Mouse (Mus musculus) neural tube, embryonic 11.5 days (tissue): ENCODE data around the gene Serpina5. TPM values are rescaled to one million over a fixed set of nuclear protein-coding genes. Genes with fewer than 3 reads are reported as not detected.
"Not testable (repeated sequence)": the region's sequence is repeated elsewhere in the genome, so short reads cannot be mapped to it uniquely, and the experiment has no call there.

Experiments used
- ATAC-seq: fragments of 200-750 bp; cut with Nextera tagmentation; 2 replicates; pipeline ENCODE4 v1.8.0; 2017; ENCODE audit warnings: moderate number of reproducible peaks, mild to moderate bottlenecking, moderate TSS enrichment, moderate library complexity; ENCODE audit not compliant: insufficient read depth, low FRiP score, low TSS enrichment
- DNase-seq: peaks from one replicate; pipeline ENCODE4 v3.0.0-alpha.2; 2015; ENCODE audit warnings: low spot score
- H3K27ac ChIP-seq: fragments of 300-500 bp; sonication (generic); 2 replicates; pipeline ENCODE4 v1.5.1; 2014; ENCODE audit warnings: low read depth, mild to moderate bottlenecking, low read length
- H3K27me3 ChIP-seq: fragments of 300-500 bp; sonication (generic); 2 replicates; pipeline ENCODE4 v1.6.1; 2014; ENCODE audit warnings: mild to moderate bottlenecking, low read length, mixed read lengths; ENCODE audit not compliant: control insufficient read depth, insufficient read depth
- H3K36me3 ChIP-seq: fragments of 300-500 bp; sonication (generic); 2 replicates; pipeline ENCODE4 v1.6.1; 2014; ENCODE audit warnings: mild to moderate bottlenecking, low read length, moderate library complexity, mixed read lengths; ENCODE audit not compliant: control insufficient read depth, insufficient read depth
- H3K4me1 ChIP-seq: fragments of 300-500 bp; sonication (generic); 2 replicates; pipeline ENCODE4 v1.6.1; 2014; ENCODE audit warnings: low read length, mixed read lengths; ENCODE audit not compliant: control insufficient read depth, insufficient read depth
- H3K4me2 ChIP-seq: fragments of 300-500 bp; sonication (generic); 2 replicates; pipeline ENCODE4 v1.6.1; 2014; ENCODE audit warnings: low read depth, mild to moderate bottlenecking, moderate library complexity
- H3K4me3 ChIP-seq: fragments of 300-500 bp; sonication (generic); 2 replicates; pipeline ENCODE4 v1.5.1; 2014; ENCODE audit warnings: low read depth, low read length
- H3K9ac ChIP-seq: fragments of 300-500 bp; sonication (generic); 2 replicates; pipeline ENCODE4 v1.6.1; 2014; ENCODE audit warnings: mild to moderate bottlenecking, low read length
- H3K9me3 ChIP-seq: fragments of 300-500 bp; sonication (generic); 2 replicates; pipeline ENCODE4 v1.6.1; 2016; ENCODE audit warnings: low read length; ENCODE audit not compliant: control insufficient read depth
- WGBS: fragments of 180-500 bp; shearing (Covaris S2); extraction: QIAGEN DNeasy Blood & Tissue Kit; methylation state at CpG from one replicate; pipeline ENCODE4 v1.1.7; 2014; 5-methylcytosine and 5-hydroxymethylcytosine counted together
- polyA plus RNA-seq: library from polyadenylated mRNA; unstranded; fragments of >200 nt; fragmentation: Nextera tagmentation; extraction: Ambion mirVana; gene quantifications from 2 replicates; pipeline ENCODE4 v1.2.1, GENCODE M21; 2014

Serpina5 gene
- polyA plus RNA-seq, 1 experiment from 2014 or later, result not detected

DNA sequence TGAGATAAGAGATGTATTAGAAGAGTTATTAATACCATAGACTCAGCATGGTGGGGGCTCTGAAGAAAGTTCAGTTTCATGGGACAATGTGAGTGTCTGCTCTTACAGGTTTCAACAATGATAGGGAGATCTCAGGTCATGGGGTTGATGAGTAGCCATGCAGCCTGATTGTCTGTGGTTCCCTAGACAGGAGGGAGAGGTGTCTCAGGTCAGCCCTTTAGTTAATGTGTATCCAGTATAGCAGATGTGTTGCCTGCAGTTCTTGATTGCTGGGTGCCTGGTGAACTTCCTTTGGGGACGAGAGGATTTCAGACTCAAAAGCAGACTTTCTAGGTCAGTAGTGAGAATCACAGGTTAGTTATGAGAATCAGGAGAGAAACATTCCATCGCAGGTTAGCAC lies 7.6 kb downstream of the Serpina5 start:
- H3K9me3 ChIP-seq, result no peaks in the 10 kb centered on the region
- WGBS, result 90% methylated on average over 2 of the region's 2 CpGs
- H3K4me1 ChIP-seq, result no peaks in the 10 kb centered on the region
- no peak overlapping the region for H3K4me2 ChIP-seq
- no peaks in the 10 kb centered on the region for H3K27me3 ChIP-seq
- no peak overlapping the region for H3K27ac ChIP-seq
- ATAC-seq, result no peak
- H3K9ac ChIP-seq, result no peak overlapping the region
- no peak overlapping the region for H3K4me3 ChIP-seq
- DNase-seq, result no peak
- H3K36me3 ChIP-seq, result no peaks in the 10 kb centered on the region

DNA sequence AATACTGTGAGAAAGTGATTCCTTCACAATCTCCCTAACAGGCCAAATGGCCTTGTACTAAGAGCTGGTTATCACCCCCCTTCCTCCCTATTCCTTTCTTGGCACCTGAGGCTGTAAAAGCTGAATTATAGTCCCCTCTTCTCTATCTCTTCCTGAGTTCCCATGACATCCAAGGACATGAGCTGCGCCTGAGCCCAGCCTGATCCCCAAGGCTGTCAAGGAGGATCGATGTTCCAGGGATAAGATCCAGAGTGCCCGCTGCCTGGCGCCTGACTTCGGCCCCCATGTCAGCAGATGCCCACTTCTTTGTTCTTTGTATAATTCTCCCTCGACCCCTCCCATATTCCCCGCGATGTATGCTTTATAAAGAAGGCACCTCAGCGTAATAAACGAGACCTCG lies 11.4 kb downstream of the Serpina5 start, which contains the start of gene Serpina3a:
Gene Serpina3a (plus strand): TSS at position 392 of the 400 bp plus-strand sequence.
- not testable (repeated sequence) for H3K4me1 ChIP-seq, H3K4me3 ChIP-seq, ATAC-seq, H3K36me3 ChIP-seq, H3K27ac ChIP-seq, DNase-seq, H3K9ac ChIP-seq, H3K9me3 ChIP-seq, H3K27me3 ChIP-seq, H3K4me2 ChIP-seq
- 87% methylated on average over 11 of the region's 11 CpGs for WGBS

DNA sequence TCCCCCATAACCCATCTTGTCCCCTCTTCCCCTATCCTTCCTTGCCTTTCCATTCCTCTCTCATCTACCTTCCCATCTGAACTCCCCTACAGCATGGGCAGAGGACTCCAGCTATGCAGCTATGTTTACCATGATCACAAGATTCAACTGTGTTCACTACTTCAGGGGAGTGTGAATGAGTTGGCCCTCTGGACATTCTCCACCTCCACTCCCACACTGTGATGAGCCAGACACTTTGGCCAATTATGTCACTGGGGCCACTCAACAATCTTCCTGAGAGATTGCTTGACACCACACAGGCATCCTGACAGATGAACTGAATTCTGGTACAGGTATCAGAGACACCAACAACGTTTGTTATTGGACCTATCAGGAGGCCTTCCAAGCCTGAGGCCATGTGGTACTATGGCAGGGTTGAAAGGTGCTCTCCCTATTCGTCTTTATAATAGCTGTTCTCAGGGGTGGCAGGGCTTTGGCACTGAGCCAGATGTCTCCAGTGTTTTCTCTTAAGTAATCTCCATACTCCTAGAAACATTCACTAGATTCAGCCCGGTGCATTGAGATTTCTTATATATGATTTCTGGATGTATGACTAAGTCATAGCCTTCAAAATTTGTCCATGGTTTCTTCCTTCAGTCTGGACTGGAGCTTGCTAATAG lies 14.1 kb downstream of the Serpina5 start:
- Histone ChIP-seq H3K4me3 (no peak overlapping the region), H3K4me1 (no peaks in the 10 kb centered on the region), H3K27ac (no peak overlapping the region), H3K36me3 (no peaks in the 10 kb centered on the region), H3K27me3 (no peaks in the 10 kb centered on the region), H3K4me2 (no peak overlapping the region), H3K9ac (no peak overlapping the region), H3K9me3 (no peaks in the 10 kb centered on the region)
- WGBS, result 71% methylated on average over 3 of the region's 3 CpGs
- DNase-seq (no peak), ATAC-seq (no peak)

DNA sequence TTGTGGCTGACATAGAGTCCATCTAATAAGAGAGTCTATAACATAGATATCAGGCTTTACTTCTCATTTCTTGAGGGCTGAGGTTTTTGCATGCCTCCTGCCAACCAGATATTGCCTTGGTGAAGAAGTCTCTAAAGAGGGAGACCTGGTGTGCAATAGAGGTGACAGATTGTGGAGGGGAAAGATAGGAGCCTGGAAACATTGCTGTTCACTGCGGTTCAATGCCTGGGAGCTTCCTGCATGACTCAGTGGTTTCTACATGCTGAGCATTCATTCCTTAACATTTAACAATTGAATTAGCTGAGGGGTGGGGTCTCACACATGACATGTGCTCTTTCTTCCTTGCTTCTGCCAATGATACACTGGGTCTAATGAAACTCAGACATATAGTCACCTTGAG lies 22.2 kb downstream of the Serpina5 start:
- Histone ChIP-seq H3K9me3 (no peaks in the 10 kb centered on the region), H3K9ac (no peak overlapping the region), H3K27ac (no peak overlapping the region), H3K36me3 (no peaks in the 10 kb centered on the region), H3K27me3 (no peaks in the 10 kb centered on the region), H3K4me3 (no peak overlapping the region), H3K4me2 (no peak overlapping the region), H3K4me1 (no peaks in the 10 kb centered on the region)
- WGBS, result 91% methylated on average over 1 of the region's 1 CpGs
- ATAC-seq (no peak), DNase-seq (no peak)

DNA sequence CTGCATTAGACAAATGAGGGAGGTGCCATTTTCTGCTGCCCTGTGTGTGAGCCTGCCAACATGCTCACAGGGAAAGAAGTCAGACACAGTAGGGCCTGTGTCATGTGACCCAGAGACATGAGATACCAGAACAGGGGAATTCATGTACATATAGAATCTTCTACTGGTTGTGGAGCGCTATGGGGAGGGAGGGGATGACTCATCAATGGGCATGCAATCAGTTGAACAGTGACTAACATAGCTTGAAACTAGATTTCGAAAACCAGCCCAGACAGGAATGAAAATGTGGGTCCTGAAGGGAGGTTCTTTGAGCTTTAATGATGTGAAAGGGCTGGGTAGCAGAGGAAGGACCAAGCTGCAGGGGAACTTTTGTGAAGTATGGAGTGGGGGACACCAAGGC lies 23.1 kb downstream of the Serpina5 start:
- WGBS, result 85% methylated on average over 2 of the region's 2 CpGs
- Histone ChIP-seq H3K4me3 (no peak overlapping the region), H3K27ac (no peak overlapping the region), H3K4me2 (no peak overlapping the region), H3K9ac (no peak overlapping the region), H3K27me3 (no peaks in the 10 kb centered on the region), H3K4me1 (no peaks in the 10 kb centered on the region), H3K9me3 (no peaks in the 10 kb centered on the region), H3K36me3 (no peaks in the 10 kb centered on the region)
- ATAC-seq (no peak), DNase-seq (no peak)

DNA sequence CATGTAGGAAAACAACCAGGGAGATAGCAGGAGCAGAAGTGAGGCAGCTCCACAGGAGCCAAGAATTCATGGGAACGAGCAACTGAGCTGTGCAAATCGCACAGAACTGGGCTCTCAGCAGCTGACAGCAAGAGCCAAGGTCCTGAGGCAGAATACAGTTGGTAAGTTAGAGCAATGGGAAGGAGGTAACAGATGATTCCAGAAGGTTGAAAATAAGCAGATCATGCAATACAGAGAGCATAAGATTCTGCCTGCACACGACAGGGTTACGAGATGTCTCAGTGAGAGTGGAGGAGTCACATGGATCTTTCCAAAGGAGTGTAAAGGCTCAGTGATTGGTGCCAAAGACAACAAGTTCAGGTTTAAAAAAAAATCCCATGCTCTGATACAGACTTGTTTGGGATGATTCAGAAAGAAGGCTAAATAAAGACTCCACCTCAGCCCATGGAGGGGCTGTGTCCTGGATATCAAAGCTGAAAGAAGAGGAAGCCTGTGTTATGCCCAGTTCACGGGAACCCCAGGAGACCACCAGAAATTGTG lies 24.2 kb downstream of the Serpina5 start:
- no peaks in the 10 kb centered on the region for H3K4me1 ChIP-seq
- H3K36me3 ChIP-seq, result no peaks in the 10 kb centered on the region
- ATAC-seq (no peak), DNase-seq (no peak)
- 81% methylated on average over 5 of the region's 5 CpGs for WGBS
- no peak overlapping the region for H3K4me3 ChIP-seq
- H3K27ac ChIP-seq, result no peak overlapping the region
- no peaks in the 10 kb centered on the region for H3K9me3 ChIP-seq
- H3K27me3 ChIP-seq, result no peaks in the 10 kb centered on the region
- H3K4me2 ChIP-seq, result no peak overlapping the region
- no peak overlapping the region for H3K9ac ChIP-seq

DNA sequence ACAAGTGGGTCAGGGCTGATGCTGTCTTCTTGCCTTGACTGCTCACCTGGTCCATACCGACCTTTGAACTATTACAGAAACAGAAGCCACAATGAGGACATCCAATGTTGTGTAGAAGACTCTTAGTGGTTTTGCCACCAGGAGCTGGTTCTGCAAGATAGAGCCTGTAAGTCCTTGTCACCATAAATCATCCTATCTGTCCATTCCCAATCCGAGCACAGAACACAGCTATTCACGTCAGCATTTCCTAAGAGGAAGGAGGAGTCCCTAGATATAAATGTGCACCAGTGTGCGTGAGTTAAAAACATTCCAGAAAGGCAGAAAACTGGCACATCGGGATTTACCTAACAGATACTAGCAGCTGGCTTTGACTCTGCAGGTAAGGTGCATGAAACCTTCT lies 26.8 kb downstream of the Serpina5 start, which contains the start of gene Serpina3b:
Gene Serpina3b (plus strand): TSS at position 301 of the 400 bp plus-strand sequence.
- H3K36me3 ChIP-seq, result no peaks in the 10 kb centered on the region
- H3K27me3 ChIP-seq, result no peaks in the 10 kb centered on the region
- ATAC-seq (no peak), DNase-seq (no peak)
- H3K4me3 ChIP-seq, result no peak within 1 kb of the TSS
- H3K9me3 ChIP-seq, result no peaks in the 10 kb centered on the region
- no peaks in the 10 kb centered on the region for H3K4me1 ChIP-seq
- no peak within 1 kb of the TSS for H3K27ac ChIP-seq
- WGBS, result 86% methylated on average over 5 of the region's 5 CpGs
- no peak within 1 kb of the TSS for H3K4me2 ChIP-seq
- no peak within 1 kb of the TSS for H3K9ac ChIP-seq

DNA sequence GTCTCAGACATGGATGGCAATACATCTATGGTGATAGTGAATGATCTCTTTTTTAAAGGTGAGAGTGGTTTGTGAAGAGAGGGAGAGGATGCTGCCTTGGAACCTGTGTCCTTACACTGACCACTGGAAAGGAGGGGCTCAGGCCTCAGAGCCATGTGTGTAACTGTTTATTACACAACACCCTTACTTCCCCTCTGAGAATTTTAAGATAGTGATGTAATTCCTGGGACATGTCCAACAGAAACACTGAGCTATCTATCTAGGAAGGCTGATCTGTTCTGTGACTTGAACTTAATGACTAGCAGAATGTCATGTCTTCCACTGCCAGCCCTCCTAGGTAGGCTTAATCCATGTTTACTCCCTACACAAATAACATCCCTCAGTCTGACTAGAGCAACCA lies 30.1 kb downstream of the Serpina5 start:
- no peaks in the 10 kb centered on the region for H3K27me3 ChIP-seq
- no peaks in the 10 kb centered on the region for H3K36me3 ChIP-seq
- DNase-seq (no peak), ATAC-seq (no peak)
- H3K9me3 ChIP-seq, result no peaks in the 10 kb centered on the region
- no peak overlapping the region for H3K4me3 ChIP-seq
- H3K4me1 ChIP-seq, result no peaks in the 10 kb centered on the region
- H3K9ac ChIP-seq, result no peak overlapping the region
- H3K27ac ChIP-seq, result no peak overlapping the region
- no peak overlapping the region for H3K4me2 ChIP-seq

DNA sequence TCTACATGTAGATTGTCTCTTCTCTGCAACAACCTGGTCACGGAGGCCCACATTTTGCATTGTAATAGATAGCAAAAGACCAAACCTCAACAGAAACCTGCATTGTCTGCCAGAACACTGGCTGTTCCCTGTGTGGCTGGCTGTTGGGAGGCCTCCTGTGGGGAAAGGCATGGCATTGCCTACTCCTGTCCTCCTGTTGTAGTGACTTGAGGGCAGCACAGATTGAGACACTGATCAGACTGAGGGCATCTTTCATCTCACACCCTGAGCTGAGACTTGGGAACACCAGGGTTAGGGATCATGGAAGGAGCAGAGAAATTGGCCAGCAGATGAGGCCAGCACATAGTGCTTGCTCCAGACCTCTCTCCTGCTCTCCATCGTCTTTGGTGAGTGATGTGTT lies 37.3 kb downstream of the Serpina5 start:
- WGBS, result 82% methylated on average over 2 of the region's 2 CpGs
- no peak for DNase-seq
- ATAC-seq, result no peak
- Histone ChIP-seq H3K27ac (no peak overlapping the region), H3K27me3 (no peaks in the 10 kb centered on the region), H3K4me1 (no peaks in the 10 kb centered on the region), H3K4me3 (no peak overlapping the region), H3K4me2 (no peak overlapping the region), H3K9ac (no peak overlapping the region), H3K9me3 (no peaks in the 10 kb centered on the region), H3K36me3 (no peaks in the 10 kb centered on the region)
